Mouse (Mus musculus) liver, embryonic 11.5 days (tissue): ENCODE measurements around the gene Cyfip2. TPM values are rescaled to one million over a fixed set of nuclear protein-coding genes. Genes with fewer than 3 reads are reported as not detected.
A peak's percentile ranks its signal among the peaks of the same experiment; 100 is the strongest.

ENCODE experiments used
- ATAC-seq: fragments of 200-750 bp; cut with Nextera tagmentation; replicated peaks from 2 replicates; pipeline ENCODE4 v1.8.0; 2017; ENCODE audit warnings: moderate number of reproducible peaks, mild to moderate bottlenecking, moderate TSS enrichment, moderate library complexity; ENCODE audit not compliant: low FRiP score
- DNase-seq: peaks from one replicate; pipeline ENCODE4 v3.0.0-alpha.2; 2017; ENCODE audit warnings: low spot score
- H3K27ac ChIP-seq: fragments of 300-500 bp; sonication (generic); 2 replicates; pipeline ENCODE4 v1.5.1; 2014; ENCODE audit warnings: mild to moderate bottlenecking, low read depth, low read length, control low read depth
- H3K27me3 ChIP-seq: fragments of 300-500 bp; sonication (generic); replicated peaks from 2 replicates; pipeline ENCODE4 v1.6.1; 2014; ENCODE audit warnings: low read length, mixed read lengths; ENCODE audit not compliant: control insufficient read depth, insufficient read depth
- H3K36me3 ChIP-seq: fragments of 300-500 bp; sonication (generic); 2 replicates; pipeline ENCODE4 v1.6.1; 2014; ENCODE audit warnings: mild to moderate bottlenecking, low read length, moderate library complexity, mixed read lengths; ENCODE audit not compliant: control insufficient read depth, insufficient read depth
- H3K4me1 ChIP-seq: fragments of 300-500 bp; sonication (generic); replicated peaks from 2 replicates; pipeline ENCODE4 v1.6.1; 2014; ENCODE audit warnings: low read length, mixed read lengths; ENCODE audit not compliant: control insufficient read depth, insufficient read depth
- H3K4me2 ChIP-seq: fragments of 300-500 bp; sonication (generic); 2 replicates; pipeline ENCODE4 v1.6.1; 2014; ENCODE audit warnings: mild to moderate bottlenecking, control low read depth, moderate library complexity
- H3K4me3 ChIP-seq: fragments of 300-500 bp; sonication (generic); 2 replicates; pipeline ENCODE4 v1.5.1; 2014; ENCODE audit warnings: low read depth, low read length, control low read depth
- H3K9ac ChIP-seq: fragments of 300-500 bp; sonication (generic); 2 replicates; pipeline ENCODE4 v1.6.1; 2014; ENCODE audit warnings: low read depth, low read length, control low read depth
- H3K9me3 ChIP-seq: fragments of 300-500 bp; sonication (generic); 2 replicates; pipeline ENCODE4 v1.6.1; 2016; ENCODE audit warnings: low read length, inconsistent platforms, mixed read lengths; ENCODE audit not compliant: control insufficient read depth
- WGBS: fragments of 180-500 bp; shearing (Covaris S2); extraction: QIAGEN DNeasy Blood & Tissue Kit; methylation state at CpG from one replicate; pipeline ENCODE4 v1.1.7; 2014; 5-methylcytosine and 5-hydroxymethylcytosine counted together
- polyA plus RNA-seq: library from polyadenylated mRNA; unstranded; fragments of >200 nt; fragmentation: Nextera tagmentation; extraction: Ambion mirVana; gene quantifications from 2 replicates; pipeline ENCODE4 v1.2.1, GENCODE M21; 2014

Cyfip2 gene
- polyA plus RNA-seq, 1 experiment from 2014 or later: 8.7 TPM

GRCm38 (mm10) chr11:46230184-46230583 lies 82.5 kb downstream of the Cyfip2 start:
- WGBS: 66% methylated on average over 6 of the region's 6 CpGs
- ATAC-seq (no peak), DNase-seq (no peak)
- no peak overlapping the region for H3K4me2 ChIP-seq
- no peak overlapping the region for H3K27ac ChIP-seq
- no peaks in the 10 kb centered on the region for H3K4me1 ChIP-seq
- no peaks in the 10 kb centered on the region for H3K36me3 ChIP-seq
- H3K9ac ChIP-seq: no peak overlapping the region
- no peak overlapping the region for H3K4me3 ChIP-seq
- H3K9me3 ChIP-seq: no peaks in the 10 kb centered on the region
- no peaks in the 10 kb centered on the region for H3K27me3 ChIP-seq

- H3K4me1 ChIP-seq: no peaks in the 10 kb centered on the region
- WGBS: 87% methylated on average over 5 of the region's 5 CpGs
- no peak for ATAC-seq
These were observed 87.3 kb downstream of the Cyfip2 start for GRCm38 (mm10) chr11:46225345-46225744.

GRCm38 (mm10) chr11:46223575-46223974 lies 89.1 kb downstream of the Cyfip2 start:
- Histone ChIP-seq H3K4me2 (no peak overlapping the region), H3K36me3 (no peaks in the 10 kb centered on the region), H3K9ac (no peak overlapping the region), H3K4me1 (no peaks in the 10 kb centered on the region), H3K4me3 (no peak overlapping the region), H3K27me3 (no peaks in the 10 kb centered on the region), H3K9me3 (no peaks in the 10 kb centered on the region), H3K27ac (no peak overlapping the region)
- DNase-seq (no peak), ATAC-seq (no peak)
- WGBS: 66% methylated on average over 2 of the region's 2 CpGs

More at GRCm38 (mm10) chr11:46225345-46225744, 87.3 kb downstream of the Cyfip2 start:
- no peak overlapping the region for H3K27ac ChIP-seq
- no peak overlapping the region for H3K4me2 ChIP-seq
- H3K4me3 ChIP-seq: no peak overlapping the region
- no peaks in the 10 kb centered on the region for H3K36me3 ChIP-seq
- no peaks in the 10 kb centered on the region for H3K27me3 ChIP-seq
- H3K9me3 ChIP-seq: no peaks in the 10 kb centered on the region
- DNase-seq: no peak
- H3K9ac ChIP-seq: no peak overlapping the region

GRCm38 (mm10) chr11:46220211-46220610 lies 92.4 kb downstream of the Cyfip2 start:
- H3K27me3 ChIP-seq: no peaks in the 10 kb centered on the region
- 80% methylated on average over 2 of the region's 2 CpGs for WGBS
- no peak for DNase-seq

GRCm38 (mm10) chr11:46219380-46219779 lies 93.3 kb downstream of the Cyfip2 start:
- Histone ChIP-seq H3K4me2 (no peak overlapping the region), H3K27me3 (no peaks in the 10 kb centered on the region), H3K27ac (no peak overlapping the region), H3K4me1 (peaks cover 8% of the 10 kb centered on the region), H3K36me3 (no peaks in the 10 kb centered on the region), H3K4me3 (no peak overlapping the region), H3K9me3 (no peaks in the 10 kb centered on the region), H3K9ac (no peak overlapping the region)
- WGBS: 80% methylated on average over 9 of the region's 9 CpGs
- ATAC-seq: no peak
- DNase-seq: no peak

More at GRCm38 (mm10) chr11:46220211-46220610, 92.4 kb downstream of the Cyfip2 start:
- H3K4me3 ChIP-seq: no peak overlapping the region
- H3K9me3 ChIP-seq: no peaks in the 10 kb centered on the region
- H3K27ac ChIP-seq: no peak overlapping the region
- H3K4me1 ChIP-seq: peaks cover under 1% of the 10 kb centered on the region; the same call in 1 of the 2 replicates
- H3K36me3 ChIP-seq: no peaks in the 10 kb centered on the region
- no peak overlapping the region for H3K4me2 ChIP-seq
- no peak for ATAC-seq
- H3K9ac ChIP-seq: no peak overlapping the region

GRCm38 (mm10) chr11:46218584-46218983 lies 94.1 kb downstream of the Cyfip2 start:
- H3K9ac ChIP-seq: no peak overlapping the region
- WGBS: 52% methylated on average over 5 of the region's 5 CpGs
- H3K4me1 ChIP-seq: peaks cover 8% of the 10 kb centered on the region
- H3K27me3 ChIP-seq: no peaks in the 10 kb centered on the region
- no peak overlapping the region for H3K4me3 ChIP-seq
- H3K4me2 ChIP-seq: no peak overlapping the region
- no peaks in the 10 kb centered on the region for H3K36me3 ChIP-seq
- no peak overlapping the region for H3K27ac ChIP-seq
- ATAC-seq: no peak
- no peaks in the 10 kb centered on the region for H3K9me3 ChIP-seq
- DNase-seq: no peak

- Histone ChIP-seq H3K4me2 (no peak overlapping the region), H3K27me3 (no peaks in the 10 kb centered on the region), H3K36me3 (no peaks in the 10 kb centered on the region), H3K4me1 (peaks cover 8% of the 10 kb centered on the region), H3K4me3 (no peak overlapping the region), H3K9me3 (no peaks in the 10 kb centered on the region), H3K9ac (no peak overlapping the region), H3K27ac (no peak overlapping the region)
- DNase-seq (no peak), ATAC-seq (no peak)
- 83% methylated on average over 9 of the region's 9 CpGs for WGBS
These were observed 95.0 kb downstream of the Cyfip2 start for GRCm38 (mm10) chr11:46217686-46218085.

GRCm38 (mm10) chr11:46216669-46217068 lies 96.0 kb downstream of the Cyfip2 start:
- no peak overlapping the region for H3K4me3 ChIP-seq
- DNase-seq (no peak), ATAC-seq (no peak)
- H3K4me2 ChIP-seq: no peak overlapping the region
- 65% methylated on average over 7 of the region's 7 CpGs for WGBS
- H3K4me1 ChIP-seq: peaks cover 8% of the 10 kb centered on the region
- H3K9ac ChIP-seq: no peak overlapping the region
- no peaks in the 10 kb centered on the region for H3K9me3 ChIP-seq
- H3K36me3 ChIP-seq: no peaks in the 10 kb centered on the region
- H3K27ac ChIP-seq: no peak overlapping the region
- H3K27me3 ChIP-seq: no peaks in the 10 kb centered on the region

- DNase-seq: peak; percentile 43
- no peaks in the 10 kb centered on the region for H3K27me3 ChIP-seq
- H3K4me2 ChIP-seq: no peak overlapping the region
- H3K4me1 ChIP-seq: peaks cover 12% of the 10 kb centered on the region
- WGBS: 18% methylated on average over 3 of the region's 3 CpGs
- H3K4me3 ChIP-seq: no peak overlapping the region
- H3K36me3 ChIP-seq: no peaks in the 10 kb centered on the region
- no peaks in the 10 kb centered on the region for H3K9me3 ChIP-seq
- peak overlapping the region; percentile 71; the same call in 1 of the 2 replicates for H3K27ac ChIP-seq
- H3K9ac ChIP-seq: no peak overlapping the region
- peak; percentile 77 for ATAC-seq
These were observed 97.3 kb downstream of the Cyfip2 start for GRCm38 (mm10) chr11:46215354-46215753.
